Mouse (Mus musculus) thymus, adult 2 months (tissue): Measurements from ENCODE around the gene Cops8. TPM values are rescaled to one million over a fixed set of nuclear protein-coding genes. Genes with fewer than 3 reads are reported as not detected.

Experiments
- DNase-seq: peaks from one replicate; pipeline ENCODE4 v3.0.0; 2021
- H3K27ac ChIP-seq: fragments of 200-500 bp; 2 replicates; pipeline ENCODE4 v1.5.1; 2012; ENCODE audit warnings: low read length, control low read depth; ENCODE audit not compliant: control insufficient read depth, insufficient read depth
- H3K27me3 ChIP-seq: fragments of 200-500 bp; 2 replicates; pipeline ENCODE4 v1.6.1; 2012; ENCODE audit warnings: mild to moderate bottlenecking, low read length, moderate library complexity, mixed read lengths; ENCODE audit not compliant: control insufficient read depth, insufficient read depth
- H3K36me3 ChIP-seq: fragments of 200-500 bp; 2 replicates; pipeline ENCODE4 v1.6.1; 2012; ENCODE audit warnings: mild to moderate bottlenecking, low read length, moderate library complexity; ENCODE audit not compliant: control insufficient read depth, insufficient read depth
- H3K4me1 ChIP-seq: fragments of 200-500 bp; replicated peaks from 2 replicates; pipeline ENCODE4 v1.6.1; 2012; ENCODE audit warnings: low read length; ENCODE audit not compliant: control insufficient read depth, insufficient read depth
- H3K4me3 ChIP-seq: fragments of 200-500 bp; 2 replicates; pipeline ENCODE4 v1.5.1; 2012; ENCODE audit warnings: mild to moderate bottlenecking, low read length, control low read depth, moderate library complexity; ENCODE audit not compliant: control insufficient read depth, insufficient read depth
- CTCF ChIP-seq: fragments of 200-500 bp; IDR thresholded peaks from 2 replicates; pipeline ENCODE4 v1.5.1; 2012; ENCODE audit warnings: mild to moderate bottlenecking, control low read depth, low read length, moderate library complexity, borderline replicate concordance; ENCODE audit not compliant: control insufficient read depth, poor library complexity, insufficient read depth; ENCODE audit errors: extremely low read depth
- POLR2A ChIP-seq: fragments of 200-500 bp; IDR thresholded peaks from 2 replicates; pipeline ENCODE4 v1.6.1; 2012; ENCODE audit warnings: mild to moderate bottlenecking, low read length, control low read depth, moderate library complexity; ENCODE audit not compliant: control insufficient read depth, poor library complexity, insufficient read depth; ENCODE audit errors: extremely low read depth
- WGBS: fragments of 180-500 bp; shearing (Covaris S2); methylation state at CpG from one replicate; pipeline ENCODE4 v1.1.7; 2018; 5-methylcytosine and 5-hydroxymethylcytosine counted together
- polyA plus RNA-seq: library from polyadenylated mRNA; depleted of rRNA; stranded (reverse); fragments of >200 nt; gene quantifications from 2 replicates; pipeline ENCODE4 v1.2.3, GENCODE M21; 2012; rRNA removed

Gene Cops8
- polyA plus RNA-seq, 1 experiment, result 80.9 TPM

- no peaks in the 10 kb centered on the region for H3K36me3 ChIP-seq
- H3K4me3 ChIP-seq, result no peak overlapping the region
- no peaks in the 10 kb centered on the region for H3K27me3 ChIP-seq
- H3K4me1 ChIP-seq, result no peaks in the 10 kb centered on the region
- no peak for DNase-seq
- TF ChIP-seq CTCF (no peak), POLR2A (no peak)
- no peak overlapping the region for H3K27ac ChIP-seq
- WGBS, result 47% methylated on average over 6 of the region's 6 CpGs
Observed at GRCm38 (mm10) chr1:90662491-90662890, 59.7 kb downstream of the Cops8 start.

Other genes with a start within 250 kb of the Cops8 start
- 6.5 and 6.8 TPM in 2 replicates for gene Col6a3, start 241.0 kb downstream of the Cops8 start, polyA plus RNA-seq